Mouse (Mus musculus) brain, embryonic 14.5 days (tissue): ENCODE measurements at regions not wholly inside any gene's neighbourhood (a gene's known extent, or its start where the extent isn't known, plus 50 kb on each side); places are given as distances from the start of the nearest gene placed in this dataset.

ENCODE experiments used
- DNase-seq: peaks from one replicate; pipeline ENCODE4 v3.0.0-alpha.2; 2011; ENCODE audit warnings: low read depth
- CTCF ChIP-seq: fragments of 200-500 bp; IDR thresholded peaks from 2 replicates; pipeline ENCODE4 v1.5.1; 2012; ENCODE audit warnings: inconsistent platforms, mild to moderate bottlenecking, moderate library complexity, borderline replicate concordance; ENCODE audit not compliant: insufficient read depth, insufficient read length; ENCODE audit errors: extremely low read depth
- POLR2A ChIP-seq: fragments of 200-500 bp; IDR thresholded peaks from 2 replicates; pipeline ENCODE4 v1.6.1; 2012; ENCODE audit warnings: mild to moderate bottlenecking, inconsistent platforms, borderline replicate concordance; ENCODE audit not compliant: poor library complexity, insufficient read depth, insufficient read length, severe bottlenecking; ENCODE audit errors: extremely low read depth

GRCm38 (mm10) chr16:5313261-5313660, 57.5 kb upstream of the Eef2kmt start:
- TF ChIP-seq POLR2A (no peak), CTCF (no peak)
- DNase-seq: no peak

DNA sequence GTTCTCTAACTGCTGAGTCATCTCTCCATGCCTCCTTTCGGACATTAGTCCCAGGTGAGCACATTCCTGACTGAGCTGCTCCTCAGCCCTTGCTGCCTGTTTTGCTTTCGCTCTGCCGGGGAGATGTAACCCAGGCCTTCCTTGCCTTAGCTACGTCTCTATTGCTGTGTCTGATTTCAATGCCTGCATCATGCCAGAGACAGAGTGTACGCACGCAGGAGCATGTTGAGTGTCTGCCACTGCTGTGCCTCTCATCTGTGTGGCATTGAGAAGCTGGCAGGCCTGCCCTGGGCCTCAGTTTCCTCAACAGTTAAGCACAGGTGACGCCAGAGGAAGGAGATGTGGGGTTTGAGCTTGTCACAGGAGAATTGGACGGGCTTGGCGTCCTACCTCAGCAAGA, 55.7 kb upstream of the Eef2kmt start:
- TF ChIP-seq POLR2A: no peak
- TF ChIP-seq CTCF: no peak
- no peak for DNase-seq

- no peak for TF ChIP-seq CTCF
- no peak for TF ChIP-seq POLR2A
- no peak for DNase-seq
Measured at GRCm38 (mm10) chr16:5310736-5311135, 55.0 kb upstream of the Eef2kmt start.

- TF ChIP-seq CTCF: no peak
- TF ChIP-seq POLR2A: no peak
- no peak for DNase-seq
Measured at GRCm38 (mm10) chr16:5307761-5308160, 52.0 kb upstream of the Eef2kmt start.

- DNase-seq: no peak
- no peak for TF ChIP-seq CTCF
- no peak for TF ChIP-seq POLR2A
Measured at GRCm38 (mm10) chr16:5307249-5307605, 51.4 kb upstream of the Eef2kmt start.

DNA sequence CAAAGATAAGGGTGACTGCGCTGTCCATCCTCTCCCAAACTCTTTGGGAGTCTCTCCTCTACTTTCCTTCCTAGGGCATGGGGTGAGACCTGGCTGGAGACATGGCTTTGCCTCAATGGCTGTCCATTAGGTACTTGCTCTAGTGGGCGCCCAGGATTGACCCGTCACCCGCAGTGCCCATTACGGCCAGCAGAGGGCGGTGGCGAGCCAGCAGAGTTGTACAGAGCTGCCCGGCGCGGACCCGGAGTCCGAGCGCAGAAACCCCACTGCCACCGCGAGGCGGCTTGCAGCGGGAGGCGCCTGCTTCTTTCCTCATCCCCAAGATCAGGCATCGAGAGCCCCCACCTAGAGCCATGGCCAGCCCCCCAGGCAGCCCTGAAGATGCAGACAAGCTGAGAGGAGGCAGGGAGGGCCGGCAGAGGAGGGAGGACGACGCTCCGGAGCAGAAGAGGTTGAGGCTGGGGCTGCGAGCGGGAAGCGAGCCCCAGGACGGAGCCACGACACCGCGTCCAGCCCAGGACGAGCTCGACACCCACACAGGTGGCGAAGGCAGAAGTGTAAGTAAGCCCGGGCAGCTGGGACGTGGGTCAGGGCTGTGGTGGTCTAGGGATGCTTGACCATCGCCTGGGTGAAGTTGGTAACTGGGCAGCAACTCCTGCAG, 50.9 kb upstream of the Eef2kmt start:
- DNase-seq: peak; percentile 85
- TF ChIP-seq CTCF (peak; percentile 99), POLR2A (no peak)
